Mouse (Mus musculus) MEL (cell line): ENCODE measurements at regions not wholly inside any gene's neighbourhood (a gene's known extent, or its start where the extent isn't known, plus 50 kb on each side); places are given as distances from the start of the nearest gene placed in this dataset.

ENCODE experiments used
- DNase-seq: peaks from one replicate; pipeline ENCODE4 v3.0.0; 2011; ENCODE audit warnings: low read depth, low spot score
- H3K27ac ChIP-seq: 2 replicates; pipeline ENCODE4 v1.5.1; 2012; ENCODE audit warnings: low read depth, mild to moderate bottlenecking, control low read depth, low read length, moderate library complexity; ENCODE audit not compliant: control insufficient read depth
- H3K27me3 ChIP-seq, 2 experiments: fragments of 150-350 bp in 1 of 2; sonication (generic) in 1 of 2; 2 replicates each; pipeline ENCODE4 v1.6.1; 2012; ENCODE audit warnings: low read length in 2 of 2, mild to moderate bottlenecking in 2 of 2, improper control_type of control experiment in 1 of 2, moderate library complexity in 1 of 2; ENCODE audit not compliant: insufficient read depth in 2 of 2, control insufficient read depth in 1 of 2
- H3K36me3 ChIP-seq, 2 experiments: 2 replicates each; pipeline ENCODE4 v1.6.1; 2012 to 2014; ENCODE audit warnings: low read length in 2 of 2, improper control_type of control experiment in 1 of 2, inconsistent platforms in 1 of 2, mild to moderate bottlenecking in 1 of 2; ENCODE audit not compliant: insufficient read depth in 2 of 2, control insufficient read depth in 1 of 2
- H3K4me1 ChIP-seq, 2 experiments: fragments of 150-350 bp in 1 of 2; sonication (generic) in 1 of 2; 2 replicates each; pipeline ENCODE4 v1.6.1; 2012; ENCODE audit warnings: low read length in 2 of 2, improper control_type of control experiment in 1 of 2, mild to moderate bottlenecking in 1 of 2; ENCODE audit not compliant: insufficient read depth in 2 of 2, control insufficient read depth in 1 of 2
- H3K4me3 ChIP-seq, 2 experiments: fragments of 150-350 bp in 1 of 2; sonication (generic) in 1 of 2; 2 replicates each; pipeline ENCODE4 v1.5.1; 2012; ENCODE audit warnings: low read depth in 2 of 2, low read length in 2 of 2, mild to moderate bottlenecking in 2 of 2, moderate library complexity in 2 of 2, control low read depth in 1 of 2, improper control_type of control experiment in 1 of 2; ENCODE audit not compliant: control insufficient read depth in 1 of 2, insufficient read depth in 1 of 2
- H3K79me2 ChIP-seq: 2 replicates; pipeline ENCODE4 v1.6.1; 2012; ENCODE audit warnings: mild to moderate bottlenecking, low read length, moderate library complexity; ENCODE audit not compliant: control insufficient read depth, poor library complexity, insufficient read depth
- H3K9ac ChIP-seq: 2 replicates; pipeline ENCODE4 v1.6.1; 2012; ENCODE audit warnings: low read depth, mild to moderate bottlenecking, control low read depth, low read length, moderate library complexity; ENCODE audit not compliant: control insufficient read depth, poor library complexity, severe bottlenecking
- H3K9me3 ChIP-seq: fragments of 150-350 bp; sonication (generic); replicated peaks from 2 replicates; pipeline ENCODE4 v1.6.1; 2012; ENCODE audit warnings: mild to moderate bottlenecking, low read length, improper control_type of control experiment, moderate library complexity; ENCODE audit not compliant: insufficient read depth
- BHLHE40 ChIP-seq: IDR thresholded peaks from 2 replicates; pipeline ENCODE4 v1.6.1; 2012; ENCODE audit warnings: low read depth, mild to moderate bottlenecking, inconsistent platforms, low read length, improper control_type of control experiment, borderline replicate concordance
- CHD1 ChIP-seq: IDR thresholded peaks from 2 replicates; pipeline ENCODE4 v1.6.1; 2012; ENCODE audit warnings: low read depth, mild to moderate bottlenecking, inconsistent platforms, low read length, improper control_type of control experiment
- CTCF ChIP-seq, 3 experiments: IDR thresholded peaks in 2 of 3; conservative IDR thresholded peaks in 1 of 3; 2 replicates each; pipeline ENCODE4 v1.5.1; 2011 to 2012; ENCODE audit warnings: low read length in 3 of 3, low read depth in 2 of 3, mild to moderate bottlenecking in 2 of 3, improper control_type of control experiment in 1 of 3, inconsistent platforms in 1 of 3, mixed read lengths in 1 of 3, moderate library complexity in 1 of 3; ENCODE audit not compliant: control insufficient read depth in 1 of 3, insufficient read depth in 1 of 3, poor library complexity in 1 of 3, severe bottlenecking in 1 of 3
- EP300 ChIP-seq, 2 experiments: IDR thresholded peaks; 2 replicates each; pipeline ENCODE4 v1.6.1; 2011; ENCODE audit warnings: improper control_type of control experiment in 2 of 2, low read length in 2 of 2, low read depth in 1 of 2, mild to moderate bottlenecking in 1 of 2
- GABPA ChIP-seq: IDR thresholded peaks from 2 replicates; pipeline ENCODE4 v1.6.1; 2012; ENCODE audit warnings: low read depth, mild to moderate bottlenecking, inconsistent platforms, low read length, improper control_type of control experiment, moderate library complexity
- JUND ChIP-seq: IDR thresholded peaks from 2 replicates; pipeline ENCODE4 v1.6.1; 2011; ENCODE audit warnings: low read depth, mild to moderate bottlenecking, improper control_type of control experiment, low read length
- MAFK ChIP-seq: IDR thresholded peaks from 2 replicates; pipeline ENCODE4 v1.6.1; 2011; ENCODE audit warnings: low read depth, mild to moderate bottlenecking, low read length, improper control_type of control experiment, borderline replicate concordance
- MAX ChIP-seq: IDR thresholded peaks from 2 replicates; pipeline ENCODE4 v1.6.1; 2011; ENCODE audit warnings: low read length, improper control_type of control experiment
- MXI1 ChIP-seq: IDR thresholded peaks from 2 replicates; pipeline ENCODE4 v1.6.1; 2011; ENCODE audit warnings: mild to moderate bottlenecking, low read depth, low read length, improper control_type of control experiment
- MYB ChIP-seq: IDR thresholded peaks from 2 replicates; pipeline ENCODE4 v1.6.1; 2011; ENCODE audit warnings: mild to moderate bottlenecking, low read depth, low read length, improper control_type of control experiment
- MYC ChIP-seq: IDR thresholded peaks from 2 replicates; pipeline ENCODE4 v1.6.1; 2011; ENCODE audit warnings: low read depth, mild to moderate bottlenecking, low read length, improper control_type of control experiment, moderate library complexity
- NELFE ChIP-seq: IDR thresholded peaks from 2 replicates; pipeline ENCODE4 v1.6.1; 2011; ENCODE audit warnings: low read depth, low read length, improper control_type of control experiment
- NRF1 ChIP-seq: IDR thresholded peaks from 2 replicates; pipeline ENCODE4 v1.6.1; 2014; ENCODE audit warnings: low read depth, mild to moderate bottlenecking, inconsistent platforms, low read length, improper control_type of control experiment, moderate library complexity; ENCODE audit not compliant: poor library complexity, insufficient read depth, severe bottlenecking
- POLR2A ChIP-seq, 2 experiments: IDR thresholded peaks; 2 replicates each; pipeline ENCODE4 v1.6.1; 2011 to 2012; ENCODE audit warnings: low read length in 2 of 2, mild to moderate bottlenecking in 2 of 2, control low read depth in 1 of 2, improper control_type of control experiment in 1 of 2, low read depth in 1 of 2, moderate library complexity in 1 of 2; ENCODE audit not compliant: control insufficient read depth in 1 of 2, insufficient read depth in 1 of 2, poor library complexity in 1 of 2
- RAD21 ChIP-seq: IDR thresholded peaks from 2 replicates; pipeline ENCODE4 v1.6.1; 2011; ENCODE audit warnings: mild to moderate bottlenecking, low read depth, low read length, improper control_type of control experiment
- RCOR1 ChIP-seq: IDR thresholded peaks from 2 replicates; pipeline ENCODE4 v1.6.1; 2012; ENCODE audit warnings: low read depth, mild to moderate bottlenecking, inconsistent platforms, low read length, improper control_type of control experiment
- SIN3A ChIP-seq: IDR thresholded peaks from 2 replicates; pipeline ENCODE4 v1.6.1; 2012; ENCODE audit warnings: low read length, improper control_type of control experiment, inconsistent platforms
- TCF12 ChIP-seq: IDR thresholded peaks from 2 replicates; pipeline ENCODE4 v1.6.1; 2014; ENCODE audit warnings: low read depth, mild to moderate bottlenecking, inconsistent platforms, low read length, improper control_type of control experiment, moderate library complexity
- UBTF ChIP-seq: IDR thresholded peaks from 2 replicates; pipeline ENCODE4 v1.6.1; 2012; ENCODE audit warnings: low read depth, mild to moderate bottlenecking, inconsistent platforms, low read length, improper control_type of control experiment, moderate library complexity, borderline replicate concordance; ENCODE audit not compliant: insufficient read depth
- USF2 ChIP-seq, 2 experiments: IDR thresholded peaks; 2 replicates each; pipeline ENCODE4 v1.6.1; 2011 to 2012; ENCODE audit warnings: improper control_type of control experiment in 2 of 2, low read length in 2 of 2, borderline replicate concordance in 1 of 2, inconsistent platforms in 1 of 2, low read depth in 1 of 2, mild to moderate bottlenecking in 1 of 2; ENCODE audit not compliant: insufficient read depth in 1 of 2

- DNase-seq: no peak
- H3K27ac ChIP-seq: no peak overlapping the region
- no peak for TF ChIP-seq SIN3A
- TF ChIP-seq MYC: no peak
- TF ChIP-seq NELFE: no peak
- no peak for TF ChIP-seq NRF1
- no peak for TF ChIP-seq RCOR1
- no peak for TF ChIP-seq BHLHE40
- TF ChIP-seq MAX: no peak
- no peak for TF ChIP-seq CHD1
- TF ChIP-seq USF2 (IDR thresholded peaks at IDR 0.05; ENCODE audit: borderline replicate concordance in 1 of 2, insufficient read depth in 1 of 2, low read depth in 1 of 2, low read length in 2 of 2): no peak
- TF ChIP-seq RAD21: no peak
- TF ChIP-seq MAFK: no peak
- H3K9ac ChIP-seq: no peak overlapping the region
- H3K4me1 ChIP-seq: no peaks in the 10 kb centered on the region
- H3K4me3 ChIP-seq: no peak overlapping the region
- H3K79me2 ChIP-seq: no peaks in the 10 kb centered on the region
- no peaks in the 10 kb centered on the region for H3K36me3 ChIP-seq
- no peaks in the 10 kb centered on the region for H3K9me3 ChIP-seq
- no peaks in the 10 kb centered on the region for H3K27me3 ChIP-seq
These were observed 639.1 kb upstream of the 4921530L21Rik start for GRCm38 (mm10) chr14:95241946-95242345.

GRCm38 (mm10) chr14:95248859-95249258 lies 632.2 kb upstream of the 4921530L21Rik start:
- H3K9me3 ChIP-seq: no peaks in the 10 kb centered on the region
- H3K27ac ChIP-seq: no peak overlapping the region
- H3K4me1 ChIP-seq: no peaks in the 10 kb centered on the region
- no peaks in the 10 kb centered on the region for H3K79me2 ChIP-seq
- no peak for TF ChIP-seq NRF1
- no peak for TF ChIP-seq MXI1
- no peak for TF ChIP-seq UBTF
- TF ChIP-seq EP300 (IDR thresholded peaks at IDR 0.05; ENCODE audit: low read depth in 1 of 2, low read length in 2 of 2): no peak
- no peak for TF ChIP-seq TCF12
- H3K9ac ChIP-seq: no peak overlapping the region
- H3K4me3 ChIP-seq: no peak overlapping the region
- H3K27me3 ChIP-seq: no peaks in the 10 kb centered on the region
- DNase-seq: peak; percentile 2
- no peaks in the 10 kb centered on the region for H3K36me3 ChIP-seq

GRCm38 (mm10) chr14:95256110-95256509 lies 624.9 kb upstream of the 4921530L21Rik start:
- H3K79me2 ChIP-seq: no peaks in the 10 kb centered on the region
- no peak for DNase-seq

More at GRCm38 (mm10) chr14:95256110-95256509, 624.9 kb upstream of the 4921530L21Rik start:
- no peaks in the 10 kb centered on the region for H3K27me3 ChIP-seq
- H3K9ac ChIP-seq: no peak overlapping the region
- H3K36me3 ChIP-seq: no peaks in the 10 kb centered on the region
- H3K4me3 ChIP-seq: no peak overlapping the region
- TF ChIP-seq POLR2A (IDR thresholded peaks at IDR 0.05; ENCODE audit: control insufficient read depth in 1 of 2, insufficient read depth in 1 of 2, low read depth in 1 of 2, low read length in 2 of 2, poor library complexity in 1 of 2) (no peak), MYB (no peak), MAFK (no peak), EP300 (IDR thresholded peaks at IDR 0.05; ENCODE audit: low read depth in 1 of 2, low read length in 2 of 2) (no peak), JUND (no peak), BHLHE40 (no peak), MAX (no peak), GABPA (no peak), CTCF (IDR thresholded peaks at IDR 0.05 in 2 of 3, conservative IDR thresholded peaks at IDR 0.05 in 1 of 3; ENCODE audit: control insufficient read depth in 1 of 3, insufficient read depth in 1 of 3, low read depth in 2 of 3, low read length in 3 of 3, poor library complexity in 1 of 3, severe bottlenecking in 1 of 3) (no peak)
- no peaks in the 10 kb centered on the region for H3K4me1 ChIP-seq
- no peak overlapping the region for H3K27ac ChIP-seq
- no peaks in the 10 kb centered on the region for H3K9me3 ChIP-seq
